ENCODE assay signal across 8 mouse cellular contexts in genomic region chr2:153107802-153108201, GRCm38 (mm10). TPM values are rescaled to one million over a fixed set of nuclear protein-coding genes. Genes with fewer than 3 reads are reported as not detected.
DNase-seq lines count a peak whose midpoint lies in the region; ATAC-seq lines count a peak whose summit lies in the region.

No protein-coding gene starts in this region.

- H3K27ac ChIP-seq in kidney, embryonic 16.5 days (ENCODE audit: low read length), result no peak overlapping the region
- no peak overlapping the region for H3K27ac ChIP-seq in embryonic facial prominence, embryonic 15.5 days (replicated peaks)
- no peak overlapping the region for H3K27ac ChIP-seq in intestine, embryonic 15.5 days
- no peak overlapping the region for H3K27ac ChIP-seq in midbrain, embryonic 16.5 days (ENCODE audit: low read length)

- H3K9me3 ChIP-seq in kidney, embryonic 16.5 days (ENCODE audit: low read length), result no peaks in the 10 kb centered on the region
- no peaks in the 10 kb centered on the region for H3K9me3 ChIP-seq in embryonic facial prominence, embryonic 15.5 days (replicated peaks)
- H3K9me3 ChIP-seq in intestine, embryonic 15.5 days, result no peaks in the 10 kb centered on the region
- no peaks in the 10 kb centered on the region for H3K9me3 ChIP-seq in midbrain, embryonic 16.5 days (replicated peaks; ENCODE audit: control insufficient read depth, low read length, poor library complexity, severe bottlenecking)

- WGBS in kidney, embryonic 16.5 days, result 2% methylated on average over 15 of the region's 15 CpGs
- 3% methylated on average over 15 of the region's 15 CpGs for WGBS in embryonic facial prominence, embryonic 15.5 days
- WGBS in intestine, embryonic 15.5 days, result 3% methylated on average over 15 of the region's 15 CpGs
- 1% methylated on average over 15 of the region's 15 CpGs for WGBS in midbrain, embryonic 16.5 days

- H3K4me1 ChIP-seq in kidney, embryonic 16.5 days (ENCODE audit: insufficient read depth, low read length), result peaks cover 17% of the 10 kb centered on the region
- H3K4me1 ChIP-seq in embryonic facial prominence, embryonic 15.5 days, result peaks cover 20% of the 10 kb centered on the region
- H3K4me1 ChIP-seq in intestine, embryonic 15.5 days (replicated peaks), result peaks cover 9% of the 10 kb centered on the region; the same call in 1 of the 2 replicates
- H3K4me1 ChIP-seq in midbrain, embryonic 16.5 days (ENCODE audit: control insufficient read depth, insufficient read depth, low read length), result peaks cover 11% of the 10 kb centered on the region

- no peaks in the 10 kb centered on the region for H3K36me3 ChIP-seq in kidney, embryonic 16.5 days (ENCODE audit: insufficient read depth, low read length)
- no peaks in the 10 kb centered on the region for H3K36me3 ChIP-seq in embryonic facial prominence, embryonic 15.5 days
- H3K36me3 ChIP-seq in intestine, embryonic 15.5 days, result no peaks in the 10 kb centered on the region
- no peaks in the 10 kb centered on the region for H3K36me3 ChIP-seq in midbrain, embryonic 16.5 days (ENCODE audit: control insufficient read depth, insufficient read depth, low read length)

- H3K4me3 ChIP-seq in kidney, embryonic 16.5 days (ENCODE audit: low read length), result peak overlapping the region; percentile 56
- H3K4me3 ChIP-seq in embryonic facial prominence, embryonic 15.5 days (replicated peaks), result peak overlapping the region; percentile 43
- H3K4me3 ChIP-seq in intestine, embryonic 15.5 days (replicated peaks), result peak overlapping the region; percentile 42
- H3K4me3 ChIP-seq in midbrain, embryonic 16.5 days (ENCODE audit: low read depth, low read length), result peak overlapping the region; percentile 46

- peaks cover 38% of the 10 kb centered on the region for H3K27me3 ChIP-seq in kidney, embryonic 16.5 days (ENCODE audit: insufficient read depth, low read length)
- peaks cover 52% of the 10 kb centered on the region for H3K27me3 ChIP-seq in embryonic facial prominence, embryonic 15.5 days
- H3K27me3 ChIP-seq in intestine, embryonic 15.5 days (replicated peaks), result peaks cover 41% of the 10 kb centered on the region
- peaks cover 9% of the 10 kb centered on the region for H3K27me3 ChIP-seq in midbrain, embryonic 16.5 days (ENCODE audit: control insufficient read depth, insufficient read depth, low read depth, low read length)

- no peak for DNase-seq in kidney, postnatal 4 days
- DNase-seq in right cerebral cortex, postnatal 4 days, result no peak
- no peak for DNase-seq in right cerebral cortex, postnatal 25 days

- H3K9ac ChIP-seq in kidney, embryonic 16.5 days (replicated peaks; ENCODE audit: low read length), result 0 out of 2 replicates have a peak overlapping the region, but pooled peaks have one; percentile 61
- H3K9ac ChIP-seq in embryonic facial prominence, embryonic 15.5 days, result no peak overlapping the region
- no peak overlapping the region for H3K9ac ChIP-seq in intestine, embryonic 15.5 days
- no peak overlapping the region for H3K9ac ChIP-seq in midbrain, embryonic 16.5 days (ENCODE audit: low read depth, low read length)

- no peak for ATAC-seq in kidney, embryonic 16.5 days (ENCODE audit: low FRiP score, low TSS enrichment)
- ATAC-seq in embryonic facial prominence, embryonic 15.5 days (ENCODE audit: insufficient number of reproducible peaks, low FRiP score, low TSS enrichment, low read depth), result no peak
- no peak for ATAC-seq in intestine, embryonic 15.5 days
- ATAC-seq in midbrain, embryonic 16.5 days, result no peak
- ATAC-seq in CD4-positive, CD25-positive, alpha-beta regulatory T cell, adult 4 months, result no peak

- H3K4me2 ChIP-seq in kidney, embryonic 16.5 days (replicated peaks; ENCODE audit: low read depth, low read length), result peak overlapping the region; percentile 92
- peak overlapping the region; percentile 72 for H3K4me2 ChIP-seq in embryonic facial prominence, embryonic 15.5 days (replicated peaks)
- H3K4me2 ChIP-seq in intestine, embryonic 15.5 days (replicated peaks), result peak overlapping the region; percentile 89
- H3K4me2 ChIP-seq in midbrain, embryonic 16.5 days (ENCODE audit: low read length), result peak overlapping the region; percentile 76

RNA-seq across cellular contexts. Expression of gene Hck, which starts 0.5 kb away (rescaled TPM):
- polyA plus RNA-seq in kidney, embryonic 16.5 days (2015; fragmentation: Nextera tagmentation; extraction: Ambion mirVana), result 6.3 and 6.6 TPM in 2 replicates
- 10.2 and 11.8 TPM in 2 replicates for polyA plus RNA-seq in embryonic facial prominence, embryonic 15.5 days (2015; fragmentation: Nextera tagmentation; extraction: Ambion mirVana)
- polyA plus RNA-seq in intestine, embryonic 15.5 days (2015; fragmentation: Nextera tagmentation; extraction: Ambion mirVana), result 5.7 and 6.2 TPM in 2 replicates
- polyA plus RNA-seq in midbrain, embryonic 16.5 days (2015; fragmentation: Nextera tagmentation; extraction: Ambion mirVana), result 3.4 and 4.9 TPM in 2 replicates
- polyA plus RNA-seq in CD4-positive, CD25-positive, alpha-beta regulatory T cell, adult 4 months (2017; shearing (Covaris generic)), result under 1 TPM; 0.61 to 0.67 TPM

RNA-seq across cellular contexts. Expression of gene Ccm2l, which starts 42.0 kb away (rescaled TPM):
- 1.8 and 2.4 TPM in 2 replicates for polyA plus RNA-seq in kidney, embryonic 16.5 days (2015; fragmentation: Nextera tagmentation; extraction: Ambion mirVana)
- 2.4 and 3.0 TPM in 2 replicates for polyA plus RNA-seq in embryonic facial prominence, embryonic 15.5 days (2015; fragmentation: Nextera tagmentation; extraction: Ambion mirVana)
- polyA plus RNA-seq in intestine, embryonic 15.5 days (2015; fragmentation: Nextera tagmentation; extraction: Ambion mirVana), result 1.5 and 2.0 TPM in 2 replicates
- polyA plus RNA-seq in midbrain, embryonic 16.5 days (2015; fragmentation: Nextera tagmentation; extraction: Ambion mirVana), result 1.0 and 1.2 TPM in 2 replicates
- not detected for polyA plus RNA-seq in CD4-positive, CD25-positive, alpha-beta regulatory T cell, adult 4 months (2017; shearing (Covaris generic))

RNA-seq across cellular contexts. Expression of gene Tm9sf4, which starts 53.3 kb away (rescaled TPM):
- polyA plus RNA-seq in kidney, embryonic 16.5 days (2015; fragmentation: Nextera tagmentation; extraction: Ambion mirVana), result 102 and 108 TPM in 2 replicates
- 83.9 and 99.6 TPM in 2 replicates for polyA plus RNA-seq in embryonic facial prominence, embryonic 15.5 days (2015; fragmentation: Nextera tagmentation; extraction: Ambion mirVana)
- polyA plus RNA-seq in intestine, embryonic 15.5 days (2015; fragmentation: Nextera tagmentation; extraction: Ambion mirVana), result 82.5 and 84.9 TPM in 2 replicates
- polyA plus RNA-seq in midbrain, embryonic 16.5 days (2015; fragmentation: Nextera tagmentation; extraction: Ambion mirVana), result 84.4 and 85.8 TPM in 2 replicates
- 10 to 100 TPM; 41.1 to 62.2 TPM for polyA plus RNA-seq in CD4-positive, CD25-positive, alpha-beta regulatory T cell, adult 4 months (2017; shearing (Covaris generic))
